Mouse (Mus musculus): ENCODE data around the gene Ccdc182.

Ccdc182 gene

GRCm38 (mm10) chr11:88280426-88280836, 13.4 kb upstream of the Ccdc182 start:
- in situ Hi-C loops (cut with MboI): no loop called here

GRCm38 (mm10) chr11:88281428-88282119, 12.3 kb upstream of the Ccdc182 start:
- in situ Hi-C loops (cut with MboI): no loop called here

DNA sequence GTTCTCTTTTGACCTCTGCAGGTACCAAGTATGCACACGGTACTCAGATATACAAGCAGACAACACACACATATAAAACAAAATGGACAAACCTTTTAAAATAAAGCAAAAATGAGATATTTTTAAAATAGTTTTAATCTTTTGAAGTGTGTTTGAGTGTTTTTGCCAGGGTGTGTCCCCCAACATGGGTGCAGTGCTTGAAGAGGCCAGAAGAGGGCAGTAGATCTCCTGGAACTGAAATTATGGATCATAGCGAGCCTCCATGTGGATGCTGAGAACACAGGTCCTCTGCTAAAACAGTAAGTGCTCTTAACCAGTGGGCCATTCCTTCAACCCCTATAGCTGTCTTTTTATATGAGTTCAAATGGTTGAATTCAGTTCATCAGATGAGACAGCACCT, 11.3 kb upstream of the Ccdc182 start:
- in situ Hi-C loops (cut with MboI): no loop called here

DNA sequence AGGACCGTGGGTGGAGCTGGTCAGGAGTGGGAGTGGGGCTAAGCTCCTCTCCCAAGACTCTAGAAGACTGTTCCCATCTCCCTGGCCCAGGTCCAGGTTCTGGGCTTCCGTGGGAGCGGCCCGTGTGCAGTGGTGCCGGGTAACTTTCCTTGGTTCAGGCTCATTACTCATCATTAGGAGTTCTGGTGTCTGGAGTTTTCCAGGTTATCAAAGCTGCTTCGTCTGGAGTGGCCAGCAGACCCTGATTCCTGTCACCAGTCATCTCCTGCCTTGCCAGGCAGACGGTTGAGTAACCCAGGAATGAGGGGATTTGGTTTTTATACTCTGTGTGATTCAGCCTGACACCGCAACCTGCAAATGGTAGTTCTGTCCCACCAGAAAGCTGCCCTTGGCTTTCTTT, 7.8 kb upstream of the Ccdc182 start:
- in situ Hi-C loops (cut with MboI): no loop called here

GRCm38 (mm10) chr11:88288400-88288799, 5.5 kb upstream of the Ccdc182 start:
- in situ Hi-C loops (cut with MboI): no loop called here

- in situ Hi-C loops (cut with MboI): no loop called here
Observed at GRCm38 (mm10) chr11:88288805-88289340, 5.0 kb upstream of the Ccdc182 start.

GRCm38 (mm10) chr11:88291245-88291644, 2.6 kb upstream of the Ccdc182 start:
- in situ Hi-C loops (cut with MboI): no loop called here

DNA sequence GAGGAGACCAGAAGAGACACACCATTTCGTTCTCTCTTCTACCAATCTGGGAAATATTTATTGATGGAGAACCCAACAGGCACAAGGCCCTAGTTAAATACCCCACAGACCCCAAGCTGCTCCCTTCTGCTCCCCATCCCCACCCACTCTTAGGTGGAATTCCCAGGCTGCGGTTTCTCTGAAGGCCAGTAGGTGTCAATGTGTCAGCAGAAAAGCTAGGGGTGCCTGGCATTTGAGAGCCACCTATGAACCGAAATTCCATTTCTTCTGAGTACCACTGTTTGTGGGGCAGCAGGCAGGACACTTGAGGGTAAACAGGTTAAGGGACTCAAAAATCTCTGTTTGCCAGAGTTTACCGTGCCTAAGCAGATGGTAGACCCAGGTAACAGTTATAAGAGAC, 2.2 kb upstream of the Ccdc182 start:
- in situ Hi-C loops (cut with MboI): no loop called here

GRCm38 (mm10) chr11:88294394-88294710, 494 bp downstream of the Ccdc182 start:
- in situ Hi-C loops (cut with MboI): no loop called here

DNA sequence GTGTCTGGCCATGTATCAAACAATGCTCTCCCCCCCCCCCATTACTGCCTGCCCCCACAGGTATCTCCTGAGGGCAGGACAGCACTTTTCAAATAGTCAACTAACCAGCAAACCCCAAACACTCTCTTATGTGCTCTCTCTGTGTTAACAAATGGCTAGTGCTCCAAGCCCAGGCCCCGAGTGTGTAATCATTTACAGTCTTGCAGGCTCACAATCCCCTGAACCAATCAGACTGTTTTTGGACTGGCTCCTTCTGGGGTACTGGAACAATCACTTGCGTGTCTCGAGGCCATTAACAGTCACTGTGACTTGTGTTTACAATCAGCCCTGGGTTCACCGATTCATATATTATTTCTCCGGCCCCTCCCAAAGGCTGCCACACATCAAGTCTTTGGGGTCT, 1.4 kb downstream of the Ccdc182 start:
- in situ Hi-C loops (cut with MboI): no loop called here

DNA sequence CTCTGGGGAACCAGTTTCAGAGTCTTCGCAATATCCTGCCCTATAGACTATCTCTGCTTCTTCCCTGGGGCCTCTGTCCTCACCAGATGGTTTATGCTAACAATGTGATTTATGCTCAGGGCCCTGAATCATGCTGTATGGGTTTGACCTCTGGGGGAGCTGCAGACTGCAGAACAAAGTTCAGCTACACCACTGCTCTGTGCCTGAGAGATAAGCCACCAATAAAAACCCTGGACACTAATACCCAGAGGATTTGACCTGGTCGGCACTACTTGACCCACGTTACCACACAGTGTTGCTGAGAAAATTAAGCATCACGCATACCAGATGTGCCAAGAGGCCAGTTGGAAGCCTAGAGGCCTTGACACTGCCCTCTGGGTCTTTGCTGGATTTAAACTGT, 3.7 kb downstream of the Ccdc182 start:
- in situ Hi-C loops (cut with MboI): no loop called here

DNA sequence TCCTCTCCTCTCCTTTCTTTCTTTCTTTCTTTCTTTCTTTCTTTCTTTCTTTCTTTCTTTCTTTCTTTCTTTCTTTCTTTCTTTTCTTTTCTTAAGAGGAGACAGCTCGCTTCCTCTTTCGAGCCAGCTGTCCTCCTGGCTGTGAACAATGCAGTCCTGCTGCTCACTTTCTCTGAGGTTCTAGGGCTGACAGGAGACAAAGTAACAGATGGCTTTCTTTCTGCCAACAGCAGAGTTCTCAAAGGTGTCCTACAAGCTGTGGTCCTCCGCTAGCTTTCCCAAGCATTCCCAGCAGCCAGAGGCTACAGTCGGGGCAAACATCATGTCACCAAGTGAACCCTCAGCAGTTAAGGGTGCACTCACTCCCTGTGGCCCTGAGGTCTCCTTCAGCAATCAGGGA, 5.5 kb downstream of the Ccdc182 start:
- in situ Hi-C loops (cut with MboI): no loop called here

- in situ Hi-C loops (cut with MboI): no loop called here
Observed at GRCm38 (mm10) chr11:88301619-88302018, 7.8 kb downstream of the Ccdc182 start.

DNA sequence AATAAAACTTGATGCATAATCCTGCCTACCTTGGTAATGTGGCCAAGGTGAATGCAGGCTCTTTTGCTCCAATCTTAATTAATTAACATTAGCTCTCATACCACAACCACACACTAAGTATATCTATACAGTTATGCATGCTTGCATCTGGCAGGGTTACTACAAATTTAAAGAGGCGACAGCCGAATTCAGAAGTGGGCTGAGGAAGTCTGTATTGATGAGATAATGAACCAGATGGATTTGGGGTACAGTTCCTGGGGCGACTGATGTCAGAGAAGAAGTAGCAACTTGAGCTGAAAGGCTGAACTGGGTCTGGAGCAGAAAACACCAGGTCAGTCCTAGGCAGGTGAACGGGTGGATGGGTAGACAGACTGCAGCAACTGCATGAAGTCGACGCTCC, 11.9 kb downstream of the Ccdc182 start:
- in situ Hi-C loops (cut with MboI): no loop called here

- in situ Hi-C loops (cut with MboI): no loop called here
Observed at GRCm38 (mm10) chr11:88307616-88308543, 14.0 kb downstream of the Ccdc182 start.

GRCm38 (mm10) chr11:88309059-88309700, 15.3 kb downstream of the Ccdc182 start:
- in situ Hi-C loops (cut with MboI): no loop called here

- in situ Hi-C loops (cut with MboI): no loop called here
Observed at GRCm38 (mm10) chr11:88310773-88311172, 16.9 kb downstream of the Ccdc182 start.

DNA sequence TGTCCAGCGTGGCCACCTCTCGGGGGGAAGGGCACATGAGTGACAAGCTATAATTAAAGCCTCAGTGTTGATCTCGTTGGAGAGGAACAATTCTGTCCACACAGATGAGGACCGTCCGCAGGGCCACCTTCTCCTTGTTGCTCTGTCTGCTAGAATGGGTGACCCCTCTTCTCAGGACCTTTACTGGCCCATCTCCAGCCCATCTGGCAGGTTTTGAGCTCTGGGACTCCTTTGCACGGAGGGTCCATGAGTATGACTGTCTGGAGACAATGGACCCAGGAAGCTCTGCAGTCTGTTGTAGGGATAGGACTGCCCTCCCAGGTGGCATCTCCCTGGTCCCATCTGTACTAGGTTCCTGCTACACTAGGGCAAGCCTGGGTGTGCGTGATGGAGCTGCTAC, 17.7 kb downstream of the Ccdc182 start:
- in situ Hi-C loops (cut with MboI): no loop called here

DNA sequence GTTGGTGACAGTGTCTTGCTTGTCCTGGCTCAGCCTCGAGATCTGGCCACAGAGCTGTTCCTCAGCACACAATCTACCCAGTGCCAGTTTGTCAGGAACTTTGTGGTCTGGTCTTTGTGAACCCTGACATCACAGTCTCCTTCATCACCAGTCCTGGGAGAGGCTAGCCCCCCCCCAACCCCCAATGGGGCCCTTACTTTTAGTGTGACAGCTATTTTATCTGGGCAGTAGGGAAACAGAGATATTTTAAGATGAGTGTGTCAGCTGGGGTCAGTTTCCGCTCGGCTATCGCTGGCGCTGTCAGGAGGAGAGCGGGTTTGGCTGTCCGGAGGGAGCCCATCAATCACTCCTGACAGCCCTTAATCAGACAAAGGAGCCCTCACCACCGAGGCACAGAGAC, 19.7 kb downstream of the Ccdc182 start:
- in situ Hi-C loops (cut with MboI): no loop called here

- in situ Hi-C loops (cut with MboI): no loop called here
Observed at GRCm38 (mm10) chr11:88314471-88314870, 20.6 kb downstream of the Ccdc182 start.

DNA sequence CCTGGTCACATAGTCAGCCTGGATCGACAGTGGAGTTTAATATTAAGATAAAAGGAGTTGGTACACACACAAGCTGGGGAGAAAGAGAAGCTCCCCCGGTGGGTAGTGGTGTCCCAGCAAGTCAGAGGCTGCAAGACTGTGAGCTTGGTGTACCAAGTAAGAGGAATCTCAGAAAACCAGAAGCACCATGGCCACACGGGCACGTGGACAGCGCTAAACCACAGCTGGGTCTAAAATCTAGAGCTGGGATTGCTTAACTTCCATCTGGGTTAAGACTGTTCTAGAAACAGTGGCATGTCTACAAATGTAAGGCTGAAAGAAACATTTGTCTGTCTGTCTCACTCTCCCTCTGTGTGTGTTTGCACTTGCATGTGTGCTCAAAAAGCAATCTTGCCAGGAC, 21.5 kb downstream of the Ccdc182 start:
- in situ Hi-C loops (cut with MboI): no loop called here

GRCm38 (mm10) chr11:88318850-88319249, 25.0 kb downstream of the Ccdc182 start:
- in situ Hi-C loops (cut with MboI): no loop called here

- in situ Hi-C loops (cut with MboI): no loop called here
Observed at GRCm38 (mm10) chr11:88327016-88327415, 33.2 kb downstream of the Ccdc182 start.

Data from mature B cell (primary cell).